Mouse (Mus musculus) small intestine, adult 2 months (tissue): ENCODE results near the gene Dab2ip.

Experiments
- CTCF ChIP-seq: fragments of 200-500 bp; IDR thresholded peaks from 2 replicates; pipeline ENCODE4 v1.5.1; 2012; ENCODE audit warnings: low read depth, mild to moderate bottlenecking, control low read depth, inconsistent platforms, low read length, moderate library complexity, mixed read lengths; ENCODE audit not compliant: insufficient replicate concordance, insufficient read length; ENCODE audit errors: extremely low read depth
- POLR2A ChIP-seq: fragments of 200-500 bp; IDR thresholded peaks from 2 replicates; pipeline ENCODE4 v1.6.1; 2012; ENCODE audit warnings: low read depth, mild to moderate bottlenecking, control low read depth, inconsistent platforms, low read length, moderate library complexity

DNA sequence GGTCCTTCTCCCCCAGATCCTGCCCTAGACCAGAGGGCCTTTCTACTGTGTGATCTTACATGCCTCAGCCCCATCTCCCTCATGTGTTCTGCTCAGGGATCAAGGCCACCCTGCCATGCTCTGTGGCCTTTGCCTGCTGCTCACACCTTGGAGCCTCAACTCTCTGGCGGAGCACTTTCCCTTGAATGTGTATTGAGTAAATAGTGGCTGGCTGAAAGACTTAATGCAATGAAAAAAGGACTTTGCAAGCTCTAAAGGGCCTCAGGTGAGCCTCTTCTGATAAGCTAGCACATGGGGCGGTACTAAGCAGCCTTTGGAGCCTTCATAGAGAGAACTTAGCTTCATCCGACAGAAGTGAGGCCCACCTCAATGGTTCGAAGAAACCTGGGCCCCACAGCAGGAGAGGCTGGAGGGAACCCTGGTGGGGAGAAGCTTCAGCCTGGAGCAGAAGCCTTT, 9.7 kb downstream of the Dab2ip start:
- TF ChIP-seq CTCF (no peak), POLR2A (no peak)
